Mouse (Mus musculus): ENCODE measurements at regions not wholly inside any gene's neighbourhood (a gene's known extent, or its start where the extent isn't known, plus 50 kb on each side); places are given as distances from the start of the nearest gene placed in this dataset.

DNA sequence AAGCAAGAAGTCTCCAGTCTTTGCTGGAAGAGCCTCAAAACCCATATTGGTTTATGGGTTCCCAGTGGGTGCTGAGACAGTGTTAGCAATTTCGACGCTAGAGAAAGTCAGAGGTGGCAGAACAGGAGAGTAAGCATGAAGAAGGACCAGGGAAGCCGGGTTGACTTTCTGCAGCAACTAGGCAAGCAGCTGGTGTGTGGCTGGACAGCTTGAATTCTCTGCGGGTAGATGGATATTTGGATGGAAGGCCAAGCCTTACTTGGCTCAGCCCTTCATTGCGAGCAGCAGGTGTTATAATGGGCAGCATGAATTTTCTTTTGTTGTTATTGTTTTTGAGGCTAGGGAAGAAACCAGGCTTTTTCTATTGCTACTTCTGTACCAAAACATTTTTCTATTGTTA lies 362.7 kb upstream of the Satb1 start:
- no peak for DNase-seq

DNA sequence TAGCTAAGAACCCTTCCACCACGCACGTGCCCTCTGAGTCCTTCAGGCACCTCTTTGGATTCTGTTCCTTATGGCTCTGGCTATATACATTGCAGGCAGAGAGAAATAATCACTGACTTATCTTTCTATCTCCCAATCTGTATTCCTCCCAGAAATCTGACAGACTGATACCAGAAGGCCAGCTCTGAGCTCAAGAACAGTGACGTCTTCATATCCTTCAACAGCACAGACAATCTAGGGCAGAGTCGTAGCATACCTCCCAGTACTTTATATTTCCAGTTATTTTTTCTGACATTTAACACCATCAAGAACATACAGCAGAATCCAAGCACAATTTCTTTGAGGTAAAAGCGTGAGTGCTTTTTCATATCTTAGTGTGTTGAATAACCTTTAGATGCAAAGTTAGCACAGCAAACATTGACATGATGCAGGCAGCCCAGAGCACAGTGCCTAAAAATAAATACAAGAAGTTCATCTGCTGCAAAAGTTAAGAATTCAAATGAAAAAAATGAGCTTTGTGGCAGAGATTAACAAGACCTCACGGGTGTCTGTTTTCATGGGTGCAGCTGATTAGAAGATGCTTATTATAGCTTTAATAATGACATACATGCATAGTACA lies 358.1 kb upstream of the Satb1 start:
- DNase-seq = no peak

DNA sequence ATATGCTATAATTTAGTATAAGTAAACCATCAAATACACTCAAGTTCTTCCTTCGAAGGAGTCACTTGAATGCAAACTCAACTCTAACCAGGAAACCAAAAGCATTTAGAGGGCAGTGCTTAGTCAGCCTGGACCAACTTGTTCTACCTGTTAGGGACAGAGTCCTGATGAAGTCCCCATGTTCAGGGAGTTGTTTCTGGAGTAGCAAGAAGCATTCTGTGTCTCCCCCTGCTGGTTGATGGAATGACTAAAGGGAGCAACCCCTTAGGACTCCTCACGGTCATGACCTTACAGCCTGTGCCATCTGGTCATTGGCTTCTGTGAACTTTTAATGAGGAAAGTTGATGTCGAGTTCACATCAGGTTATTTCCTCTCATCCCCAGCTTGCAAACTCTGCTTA lies 349.6 kb upstream of the Satb1 start:
- peak; percentile 51 for DNase-seq

DNA sequence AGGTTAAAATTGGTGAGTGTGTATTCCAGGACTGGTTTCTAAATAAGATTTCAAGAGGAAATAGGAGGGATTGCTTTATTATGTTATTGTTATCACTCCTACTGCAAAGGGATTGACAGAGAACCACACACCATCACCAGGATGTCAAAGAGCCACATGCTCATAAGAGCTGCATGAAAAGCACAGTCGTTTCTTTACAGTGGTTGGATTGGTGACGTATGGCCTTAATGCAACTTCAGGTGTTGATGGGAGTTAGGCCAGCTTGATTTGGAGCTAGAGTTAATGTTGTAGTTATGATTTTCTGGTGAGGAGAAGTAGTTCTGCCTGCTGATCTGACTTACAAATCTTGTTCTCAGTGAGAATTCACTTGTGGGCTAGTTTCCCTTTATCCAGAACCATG lies 344.9 kb upstream of the Satb1 start:
- DNase-seq = no peak

DNA sequence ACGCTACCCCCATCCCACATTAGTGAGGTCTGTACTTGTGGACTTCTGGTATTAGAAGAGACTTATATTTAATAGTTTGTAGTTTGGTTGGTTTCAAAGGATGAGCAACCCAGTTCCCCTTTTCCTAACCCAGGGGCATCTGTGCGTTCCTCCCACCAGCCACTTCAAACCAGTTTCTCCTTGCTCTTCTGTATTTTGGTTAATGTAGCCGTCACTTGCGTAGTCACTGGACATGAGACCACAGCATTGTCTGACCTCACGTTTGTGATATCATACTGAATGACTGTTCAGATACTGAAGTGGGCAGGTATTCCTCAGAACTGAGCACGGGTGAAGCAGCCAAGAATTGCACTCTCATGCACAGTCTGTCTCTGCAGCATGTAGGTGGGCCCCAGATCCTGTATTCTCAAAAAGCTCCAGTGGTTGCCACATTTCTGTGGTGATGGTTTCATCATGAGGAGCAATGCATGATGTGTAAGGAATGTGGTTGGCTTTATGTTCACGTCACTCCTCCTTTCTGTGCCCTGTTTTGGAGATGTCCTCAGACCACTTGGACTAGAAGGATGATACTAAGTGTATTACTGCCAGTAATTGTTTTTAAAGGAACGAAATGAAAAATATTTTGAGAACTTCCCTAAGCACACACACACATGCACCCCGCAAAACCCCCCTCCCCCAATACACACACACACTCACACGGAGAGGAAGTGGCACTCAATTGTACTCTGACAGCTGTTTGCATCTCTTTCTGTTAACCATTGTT lies 335.2 kb upstream of the Satb1 start:
- no peak for DNase-seq

DNA sequence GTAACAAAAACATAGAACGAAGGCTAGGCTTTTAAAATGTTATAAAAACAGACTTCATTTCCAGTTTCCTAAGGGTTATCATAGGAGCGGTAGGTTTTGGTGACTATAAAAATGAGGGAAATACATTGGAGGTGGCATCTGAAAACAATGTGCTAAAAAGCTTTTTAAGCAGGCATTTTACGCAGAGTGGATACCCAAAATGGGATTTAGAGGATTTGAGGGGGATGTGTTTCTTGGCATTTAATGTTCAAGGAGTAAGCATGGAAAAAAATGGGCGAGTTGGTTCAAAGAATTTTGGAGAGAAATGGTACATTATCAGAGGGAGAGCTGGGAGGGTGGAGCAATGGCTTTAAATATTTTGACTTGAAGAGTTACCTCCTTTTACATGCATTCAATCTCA lies 334.6 kb upstream of the Satb1 start:
- no peak for DNase-seq

DNA sequence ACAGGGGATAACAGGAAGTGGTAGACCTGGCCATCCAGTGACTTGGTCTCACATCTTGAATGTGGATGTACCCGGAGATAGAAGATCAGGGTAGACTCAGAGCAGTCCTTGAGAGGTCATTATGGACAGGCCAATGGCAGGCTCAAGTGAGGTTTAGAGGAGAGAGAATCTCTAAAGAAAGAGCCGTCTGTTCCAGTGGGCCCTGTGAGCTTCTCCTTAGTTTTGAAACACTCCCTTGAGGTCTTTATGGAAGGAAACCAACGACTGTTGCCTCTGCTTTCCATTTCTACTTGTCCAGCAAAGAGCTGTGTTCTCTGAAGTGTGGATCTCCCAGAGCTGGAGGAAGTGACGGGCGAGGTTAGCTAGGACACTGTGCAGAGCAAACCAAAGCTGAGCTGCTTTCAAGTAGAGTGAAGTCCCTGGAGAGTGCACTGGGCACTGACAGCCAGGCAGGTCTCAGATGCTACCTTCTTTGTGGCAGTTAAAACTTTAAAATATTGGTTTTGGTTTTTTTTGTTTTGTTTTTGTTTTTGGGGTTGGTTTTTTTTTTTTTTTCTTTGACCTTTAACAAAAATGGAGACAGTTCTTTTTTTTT lies 332.9 kb upstream of the Satb1 start:
- no peak for DNase-seq

DNA sequence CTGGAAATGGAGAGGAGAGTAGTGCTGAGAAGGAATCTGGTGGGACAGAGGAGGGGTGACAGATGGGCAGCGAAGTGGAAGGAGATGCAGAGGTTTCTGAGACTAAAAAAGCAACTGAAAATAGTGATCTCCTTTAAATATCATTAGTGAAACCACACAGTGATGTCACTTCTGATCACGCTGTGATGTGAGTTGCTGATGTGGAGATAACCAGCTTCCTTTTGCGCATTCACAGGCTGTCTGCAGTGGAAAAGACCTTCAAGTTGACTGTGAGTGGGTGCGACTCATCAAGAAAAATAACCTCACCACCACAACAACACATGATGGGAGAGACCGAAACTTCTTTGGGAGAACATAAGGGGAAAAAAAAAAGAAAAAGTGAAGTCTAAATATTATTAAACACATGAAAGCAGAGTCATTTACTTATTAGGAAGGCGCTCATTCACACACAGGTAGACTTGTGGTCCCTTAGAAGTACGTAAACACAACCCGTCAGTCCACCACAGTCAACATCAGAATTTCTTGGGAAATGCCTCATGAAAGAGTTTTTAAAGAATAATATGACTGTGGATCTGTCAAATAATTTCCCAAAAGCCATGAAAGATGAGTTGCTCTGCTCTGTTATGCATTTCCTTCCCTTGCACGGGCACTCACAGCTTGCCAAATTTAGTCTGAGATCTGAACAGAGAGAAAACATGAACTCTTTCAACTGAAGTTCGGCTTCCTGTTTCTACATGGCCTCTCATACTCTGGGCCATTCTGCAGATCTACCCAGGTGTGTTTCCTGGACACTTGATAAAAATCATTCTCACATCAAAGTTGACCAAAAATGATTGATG lies 329.7 kb upstream of the Satb1 start:
- no peak for DNase-seq

DNA sequence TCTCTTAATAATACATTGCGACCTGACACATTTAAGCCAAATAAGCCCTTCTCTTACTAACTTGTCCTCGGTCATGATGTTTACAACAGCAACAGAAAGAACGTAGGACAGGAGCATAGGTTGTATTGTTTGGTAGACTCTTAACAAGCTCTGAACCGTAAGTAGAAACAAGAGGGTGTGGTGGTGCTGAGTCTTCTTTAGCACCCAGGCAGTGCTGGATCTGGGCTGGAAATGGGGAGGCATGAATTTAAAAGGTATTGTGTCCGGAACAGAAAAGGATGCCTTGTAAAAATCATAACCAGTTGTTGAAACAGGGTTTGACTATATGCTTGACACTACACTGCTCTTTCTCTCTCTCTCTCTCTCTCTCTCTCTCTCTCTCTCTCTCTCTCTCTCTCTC lies 317.4 kb upstream of the Satb1 start:
- DNase-seq = no peak

DNA sequence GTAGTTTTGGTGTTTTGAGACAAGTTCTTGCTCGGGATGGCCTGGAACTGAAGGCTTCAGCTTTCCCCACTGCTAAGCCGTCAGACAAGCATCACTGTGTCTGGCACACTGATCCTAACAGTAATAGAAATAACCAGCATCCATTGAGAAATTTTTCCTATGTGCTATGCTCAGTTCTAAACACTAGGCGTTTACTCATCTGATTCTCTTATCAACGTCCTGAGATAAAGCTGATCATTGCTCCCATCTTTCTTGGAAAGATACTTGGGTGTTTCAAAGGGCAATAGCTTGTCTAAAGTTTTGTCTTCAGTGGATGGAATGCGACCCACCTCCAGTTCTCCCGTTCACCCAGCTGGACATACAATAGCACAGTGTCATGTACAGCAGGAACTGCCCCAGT lies 316.7 kb upstream of the Satb1 start:
- no peak for DNase-seq

DNA sequence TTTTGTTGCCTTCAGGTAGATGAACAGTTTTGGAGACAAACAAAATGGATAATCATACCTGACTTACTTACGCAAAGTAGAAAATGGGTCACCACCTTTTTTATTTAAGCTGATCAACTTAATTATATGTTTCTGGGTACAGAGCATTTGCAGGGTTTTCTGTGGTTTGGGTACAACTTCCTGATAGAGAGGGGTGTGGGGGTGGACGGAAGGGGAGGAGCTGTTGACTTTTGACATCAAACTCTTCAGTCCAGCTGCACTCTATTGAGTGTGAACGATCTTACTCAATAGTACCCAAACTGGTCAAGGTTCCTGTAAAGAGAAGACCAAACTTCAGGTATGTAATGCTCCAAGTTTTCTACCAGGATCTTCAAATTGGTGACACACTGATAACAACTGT lies 316.0 kb upstream of the Satb1 start:
- DNase-seq = no peak

DNA sequence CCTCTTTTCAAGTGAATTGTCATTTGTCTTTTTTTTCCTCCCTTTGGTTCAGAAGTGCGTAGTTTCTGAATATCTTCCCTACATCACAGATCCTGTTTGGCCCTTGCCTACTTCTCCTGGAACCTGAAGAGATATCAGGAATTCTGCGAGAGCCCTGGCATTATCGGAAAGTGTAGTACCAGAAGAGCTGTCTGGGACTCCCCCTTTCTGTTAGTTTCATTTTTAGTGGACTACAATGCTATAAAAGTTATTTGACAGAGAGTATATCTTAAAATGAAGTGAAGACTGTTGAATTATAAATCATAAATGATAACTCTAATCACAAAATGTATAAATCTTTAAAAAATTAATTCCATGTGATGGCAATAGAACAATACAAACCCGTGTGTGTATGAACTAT lies 270.8 kb upstream of the Satb1 start:
- DNase-seq = no peak

DNA sequence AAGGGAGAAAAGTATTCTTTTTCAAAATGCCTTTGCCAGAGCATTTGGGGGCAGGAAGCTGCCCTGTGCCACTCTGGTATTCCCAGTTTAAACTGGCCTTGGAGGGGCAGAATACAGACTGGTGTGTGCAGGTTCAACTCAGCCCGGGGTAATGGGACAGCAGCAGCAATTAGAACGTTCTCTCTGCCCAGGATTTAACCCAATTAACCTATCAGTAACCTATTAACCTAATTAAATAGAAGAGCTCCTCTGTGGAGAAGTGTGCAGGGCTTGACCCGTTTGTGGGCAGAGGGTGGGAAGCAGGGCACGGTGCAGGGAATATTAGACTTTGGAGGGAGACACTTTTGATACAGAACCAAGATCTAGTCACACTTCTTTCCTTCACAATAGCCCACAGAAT lies 252.7 kb upstream of the Satb1 start:
- no peak for DNase-seq

DNA sequence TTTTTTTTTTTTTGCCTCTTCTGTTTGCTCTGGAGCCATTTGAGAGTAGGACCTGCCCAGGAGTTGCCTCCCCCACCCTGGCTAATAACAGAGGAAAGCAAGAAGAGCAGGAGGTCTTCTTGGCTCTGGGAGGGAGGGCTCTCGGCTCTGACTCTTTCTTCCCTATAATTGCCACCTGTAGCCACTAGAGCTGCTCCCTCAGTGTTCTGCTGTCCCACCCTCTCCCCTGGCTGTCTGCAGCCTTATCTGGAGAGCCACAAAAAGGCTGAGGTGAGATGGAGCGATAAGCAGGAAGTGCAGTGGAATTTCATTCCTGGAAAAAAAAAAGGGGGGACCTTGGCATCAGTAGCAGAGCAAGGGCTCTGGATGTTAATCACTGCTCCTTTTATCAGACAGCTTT lies 251.4 kb upstream of the Satb1 start:
- no peak for DNase-seq

DNA sequence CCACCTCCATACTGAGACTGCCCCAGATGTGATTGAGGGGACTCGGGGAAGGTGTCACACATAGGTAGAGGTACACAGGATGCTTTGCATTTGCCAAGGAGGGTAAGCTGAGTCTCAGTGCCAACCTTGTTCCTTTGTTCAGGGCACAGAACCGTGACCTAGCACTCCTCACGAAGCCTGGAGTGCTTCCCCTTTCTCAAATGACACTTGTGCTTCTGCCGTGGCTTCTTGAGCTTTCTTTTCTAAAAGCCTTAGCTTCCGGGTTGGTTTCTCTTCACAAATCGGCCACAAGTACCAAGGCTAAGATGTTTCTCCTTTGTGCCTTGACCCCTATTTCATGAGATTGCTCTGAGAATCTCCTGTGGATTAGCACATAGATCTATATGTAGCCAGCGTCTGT lies 246.2 kb upstream of the Satb1 start:
- DNase-seq = no peak

DNA sequence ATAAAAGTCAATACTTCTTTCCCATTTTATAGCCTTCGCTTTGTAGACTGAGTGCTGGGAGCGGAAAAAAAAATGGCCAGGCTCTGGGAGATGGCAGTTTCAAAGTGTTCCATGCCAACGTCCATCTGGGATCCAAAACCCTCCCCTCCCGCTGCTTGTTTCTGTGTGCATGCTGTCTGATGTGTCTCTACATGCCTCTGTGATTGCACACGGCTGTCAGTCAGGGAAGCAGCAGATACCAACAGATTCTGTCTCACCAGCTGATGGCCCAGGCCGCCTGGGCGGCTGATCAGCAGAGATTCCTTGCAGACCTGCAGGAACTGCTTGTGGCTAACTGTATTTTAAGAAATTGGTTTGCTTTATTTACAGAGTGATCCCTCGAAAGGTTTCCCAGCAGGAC lies 245.4 kb upstream of the Satb1 start:
- DNase-seq = no peak

DNA sequence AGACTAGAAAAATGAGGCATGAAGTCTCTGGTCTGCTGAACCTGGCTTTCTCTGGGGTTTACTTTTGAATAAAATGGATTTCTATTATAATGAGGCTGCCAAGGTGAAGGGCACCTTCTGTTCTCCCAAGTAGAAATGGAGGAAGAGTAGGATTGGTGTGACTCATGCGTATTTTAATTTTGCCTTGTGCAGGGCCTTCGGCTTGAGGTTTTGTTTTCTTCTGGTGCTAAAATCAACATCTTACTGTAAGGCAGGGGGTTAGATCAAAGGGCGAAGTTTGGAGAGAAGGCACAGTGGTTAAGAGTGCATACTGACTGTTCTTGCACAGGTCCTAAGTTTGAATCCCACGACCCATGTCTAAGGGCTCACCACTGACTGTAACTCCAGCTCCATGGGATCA lies 244.9 kb upstream of the Satb1 start:
- DNase-seq = no peak

DNA sequence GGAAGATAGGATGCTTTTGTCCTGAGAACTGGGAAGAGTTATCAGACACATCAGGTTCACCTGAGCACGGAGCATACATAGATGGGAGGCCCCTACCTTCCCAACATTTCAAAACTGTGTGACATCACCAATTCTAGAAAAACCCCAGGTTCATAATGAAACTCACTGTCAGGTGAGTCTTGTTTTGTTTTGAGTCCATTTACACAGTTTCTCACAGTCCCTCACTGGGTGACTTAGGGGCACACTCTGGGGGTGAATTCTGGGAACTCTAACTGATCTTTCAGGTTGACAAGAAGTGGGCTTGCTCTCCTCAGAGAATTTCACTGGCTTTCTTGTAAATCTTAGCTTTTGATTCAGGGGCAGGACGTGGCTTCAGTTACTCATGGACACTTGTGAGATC lies 243.7 kb upstream of the Satb1 start:
- no peak for DNase-seq

DNA sequence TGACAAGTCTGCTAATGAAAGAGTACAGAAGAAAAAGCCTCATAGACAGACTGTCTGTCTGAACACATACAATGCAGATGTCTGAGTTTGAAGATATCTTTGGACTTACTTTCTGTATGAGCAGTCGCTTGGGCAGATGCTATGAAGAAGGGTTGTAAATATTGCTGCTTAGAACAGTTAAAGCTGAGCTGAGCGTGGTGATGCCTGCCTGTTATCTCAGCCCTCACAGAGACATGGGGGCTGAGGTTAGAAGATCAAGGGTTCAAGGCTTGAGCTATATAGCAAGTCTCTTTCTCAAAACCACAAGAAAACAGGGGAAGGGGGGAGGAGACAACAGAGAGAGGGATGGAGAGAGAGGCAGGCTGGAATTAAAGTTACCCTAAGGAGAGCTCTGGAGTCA lies 234.6 kb upstream of the Satb1 start:
- DNase-seq = no peak

DNA sequence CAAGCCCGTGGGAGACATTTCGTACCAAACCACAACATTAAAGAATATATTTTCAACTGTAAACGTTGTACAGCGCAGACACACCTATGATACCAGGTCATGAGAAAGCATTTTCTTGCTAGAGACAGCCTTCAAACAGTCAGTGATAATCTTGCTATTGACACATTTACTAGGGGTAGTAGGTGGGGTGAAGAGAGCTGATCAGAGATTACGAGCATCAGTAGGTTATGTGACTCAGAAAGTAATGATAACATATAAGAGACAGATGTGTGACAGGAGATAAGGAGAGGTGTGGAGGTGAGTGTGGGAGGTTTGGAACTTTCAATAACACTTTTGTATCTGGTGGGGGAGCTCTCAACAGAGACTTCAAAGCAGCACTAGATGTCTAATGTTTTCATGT lies 231.5 kb upstream of the Satb1 start:
- DNase-seq = no peak

DNA sequence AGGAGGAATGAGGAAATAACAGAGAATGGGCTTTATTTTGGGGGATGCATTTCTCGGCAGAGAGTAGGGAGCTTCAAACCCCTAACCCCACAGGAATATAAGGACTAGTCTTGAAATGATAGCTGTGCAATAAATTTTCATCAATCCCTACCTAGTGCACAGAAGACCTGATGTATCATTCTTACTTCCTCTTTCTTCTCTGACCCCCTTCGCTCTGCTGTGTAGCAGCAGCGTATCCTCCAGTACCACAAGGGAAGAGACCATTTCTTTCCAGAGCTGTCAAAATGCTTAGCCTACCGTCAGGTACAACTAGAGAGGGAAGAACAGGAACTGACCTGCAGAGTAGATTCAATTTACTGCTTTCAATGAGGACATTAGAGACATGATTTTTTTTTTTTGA lies 230.0 kb upstream of the Satb1 start:
- DNase-seq = no peak

DNA sequence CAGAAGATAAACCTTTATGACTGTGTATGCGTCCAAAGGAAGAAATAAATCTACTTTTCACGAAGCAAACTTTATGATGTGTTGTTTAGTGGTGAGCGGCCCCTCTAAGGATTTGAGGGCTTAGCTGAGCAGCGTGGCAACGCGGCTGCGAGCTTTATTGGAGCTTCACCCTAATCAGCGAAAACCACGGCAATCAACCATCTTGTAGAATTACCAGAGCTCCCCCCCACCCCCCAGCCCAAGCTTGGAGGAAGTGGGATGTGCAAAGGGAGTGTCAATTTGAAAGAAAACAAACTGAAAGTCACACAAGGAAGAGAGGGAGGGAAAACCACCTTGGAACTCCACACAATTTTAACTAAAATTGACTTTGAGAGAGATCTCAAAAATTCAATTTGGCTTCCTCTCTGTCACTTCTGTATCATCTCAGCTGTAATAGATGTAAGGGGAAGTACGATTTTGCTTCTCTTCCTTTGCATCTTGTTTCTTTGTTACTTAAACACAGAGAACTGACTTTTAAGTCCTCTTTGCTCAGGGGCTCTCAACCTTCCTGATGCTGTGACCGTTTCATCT lies 229.1 kb upstream of the Satb1 start:
- DNase-seq = no peak

DNA sequence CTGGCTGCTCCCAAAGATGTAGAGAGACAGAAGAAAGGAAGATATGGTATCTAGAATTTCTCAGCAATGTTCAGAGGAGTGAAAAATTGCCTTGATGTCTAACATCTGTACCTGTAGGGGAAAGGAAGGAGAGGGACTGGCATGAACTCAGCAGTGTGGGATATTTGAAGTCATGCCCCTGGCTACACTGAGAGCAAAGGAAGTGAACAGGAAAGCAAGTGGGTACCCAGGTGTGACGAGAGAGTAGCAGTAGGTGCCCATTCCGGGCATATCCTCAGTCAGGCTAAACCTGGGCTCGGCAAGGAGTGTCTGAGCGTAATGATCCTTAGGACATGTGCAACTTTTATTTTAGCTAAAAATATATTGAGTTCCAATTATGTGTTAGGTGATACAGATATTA lies 203.4 kb upstream of the Satb1 start:
- no peak for DNase-seq

Measured in kidney, postnatal 10 days (tissue).